Mouse (Mus musculus) megakaryocyte-erythroid progenitor cell, adult 5-6 weeks (primary cell): ENCODE measurements around the gene Tgfb3. TPM values are rescaled to one million over a fixed set of nuclear protein-coding genes. Genes with fewer than 3 reads are reported as not detected.

Source experiments
- total RNA-seq, 2 experiments: library from RNA; stranded (forward) in 1 of 2; stranded (reverse) in 1 of 2; fragments of 200-1000, 215-1000 nt in 1 of 2; fragments of >200 nt in 1 of 2; fragmentation: Nextera tagmentation in 1 of 2; gene quantifications; 2 replicates each; pipeline ENCODE4 v1.2.3; 2014 to 2017

Gene Tgfb3
- total RNA-seq, 2 experiments from 2014 or later, result not detected

Other genes starting within 250 kb of the Tgfb3 start
- gene Ift43, start 3.5 kb upstream of the Tgfb3 start, total RNA-seq (2014; fragmentation: Nextera tagmentation), result 9.8 TPM in 1 of 2 replicates, not detected in the other
- gene Ift43, start 3.5 kb upstream of the Tgfb3 start, total RNA-seq (2017), result not detected in 2 replicates
- 16.1 and 24.5 TPM in 2 replicates for gene Gpatch2l, start 162.8 kb upstream of the Tgfb3 start, total RNA-seq (2014; fragmentation: Nextera tagmentation)
- 21.9 and 24.0 TPM in 2 replicates for gene Gpatch2l, start 162.8 kb upstream of the Tgfb3 start, total RNA-seq (2017)